Mouse (Mus musculus) 3T3-L1 (cell line): Measurements from ENCODE around the gene Gm20403.
"Not testable (repeated sequence)": the region's sequence is repeated elsewhere in the genome, so short reads cannot be mapped to it uniquely, and the experiment has no call there.

ENCODE experiments used
- DNase-seq: peaks from one replicate; pipeline ENCODE4 v3.0.0-alpha.2; 2015; ENCODE audit warnings: low read depth, low spot score

The Gm20403 gene

DNA sequence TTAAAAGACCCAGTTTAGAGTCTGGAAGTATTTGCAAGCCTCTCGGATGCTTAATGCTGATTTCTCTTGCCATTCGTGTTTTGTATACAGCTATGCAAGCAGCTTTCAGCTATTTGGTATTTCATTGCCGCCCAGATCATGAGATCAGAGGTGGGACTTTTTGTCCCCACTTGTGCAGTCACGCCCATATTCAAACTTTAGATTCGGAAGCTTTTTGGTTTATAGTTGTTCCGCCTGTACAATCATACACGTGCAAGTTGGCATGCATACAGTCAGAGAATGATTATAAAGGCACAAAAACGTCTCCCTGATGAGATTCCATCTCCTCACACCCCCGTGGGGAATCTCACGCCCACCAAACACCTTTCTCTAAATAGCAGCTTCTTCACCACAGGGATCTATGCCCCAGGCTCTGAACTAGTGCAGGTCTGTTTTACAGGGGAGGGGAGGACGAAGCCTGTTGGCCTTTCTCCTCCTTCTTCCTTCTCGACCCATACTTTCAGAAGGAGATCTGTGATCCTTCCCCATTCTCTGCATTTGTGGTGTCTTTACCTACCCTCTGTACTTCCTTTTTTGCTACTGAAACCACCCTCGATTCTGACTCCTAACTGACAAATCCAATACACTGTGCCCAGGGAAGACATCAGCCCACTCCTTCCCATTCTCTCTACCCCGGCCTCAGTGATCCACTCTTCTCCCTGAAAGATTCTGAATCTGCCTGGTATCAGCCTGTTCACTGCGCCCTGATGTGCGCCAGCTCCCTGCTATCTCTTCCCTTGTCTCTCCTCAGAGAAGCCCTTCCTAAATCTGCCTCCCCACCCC lies 7.1 kb upstream of the Gm20403 start:
- DNase-seq: no peak

DNA sequence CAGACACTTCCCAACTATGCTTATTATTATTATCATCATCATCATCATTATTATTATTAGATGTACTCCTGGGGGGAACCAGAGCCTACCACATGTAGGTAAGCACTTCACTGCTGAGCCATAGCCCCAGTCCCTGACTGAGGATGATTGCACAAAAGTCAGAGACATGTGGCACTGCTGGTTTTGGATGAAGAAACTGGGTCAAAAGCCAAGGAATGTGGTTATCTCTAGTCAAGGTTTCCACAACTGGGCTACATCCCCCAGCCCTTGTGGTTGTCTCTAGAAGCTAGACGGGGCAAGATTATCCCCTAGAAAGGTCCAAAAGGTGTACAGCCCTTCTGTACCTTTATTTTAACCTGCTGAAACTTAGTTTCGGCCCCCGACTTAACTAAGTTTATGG lies 6.5 kb upstream of the Gm20403 start:
- peak; percentile 64 for DNase-seq

DNA sequence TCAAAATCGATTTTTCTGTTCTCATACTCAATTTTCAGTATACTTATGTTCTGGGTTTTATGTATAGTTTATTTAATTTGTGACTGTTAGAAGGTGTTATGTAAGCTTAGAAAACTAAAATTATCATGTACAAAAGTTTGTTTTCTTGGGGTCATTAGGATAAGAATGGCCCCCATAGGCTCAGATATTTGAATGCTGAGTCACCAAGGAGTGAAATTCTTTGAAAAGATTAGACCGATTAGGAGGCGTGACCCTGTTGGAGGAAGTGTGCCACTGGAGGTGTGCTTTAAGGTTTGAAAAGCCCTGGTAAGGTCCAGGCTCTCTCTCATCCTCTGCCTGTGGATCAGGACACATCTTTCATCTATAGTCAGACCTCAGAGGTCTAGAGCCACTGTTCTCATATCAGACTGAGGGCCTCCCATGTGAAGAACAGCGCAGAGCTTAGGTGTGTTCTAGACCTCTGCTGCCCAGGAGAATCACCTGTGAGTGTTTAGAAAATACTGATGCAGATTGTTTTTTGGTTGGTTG lies 2.1 kb upstream of the Gm20403 start:
- DNase-seq: peak; percentile 25

- peak; percentile 22 for DNase-seq
These were observed 827 bp upstream of the Gm20403 start for GRCm38 (mm10) chr12:54987156-54987555.

DNA sequence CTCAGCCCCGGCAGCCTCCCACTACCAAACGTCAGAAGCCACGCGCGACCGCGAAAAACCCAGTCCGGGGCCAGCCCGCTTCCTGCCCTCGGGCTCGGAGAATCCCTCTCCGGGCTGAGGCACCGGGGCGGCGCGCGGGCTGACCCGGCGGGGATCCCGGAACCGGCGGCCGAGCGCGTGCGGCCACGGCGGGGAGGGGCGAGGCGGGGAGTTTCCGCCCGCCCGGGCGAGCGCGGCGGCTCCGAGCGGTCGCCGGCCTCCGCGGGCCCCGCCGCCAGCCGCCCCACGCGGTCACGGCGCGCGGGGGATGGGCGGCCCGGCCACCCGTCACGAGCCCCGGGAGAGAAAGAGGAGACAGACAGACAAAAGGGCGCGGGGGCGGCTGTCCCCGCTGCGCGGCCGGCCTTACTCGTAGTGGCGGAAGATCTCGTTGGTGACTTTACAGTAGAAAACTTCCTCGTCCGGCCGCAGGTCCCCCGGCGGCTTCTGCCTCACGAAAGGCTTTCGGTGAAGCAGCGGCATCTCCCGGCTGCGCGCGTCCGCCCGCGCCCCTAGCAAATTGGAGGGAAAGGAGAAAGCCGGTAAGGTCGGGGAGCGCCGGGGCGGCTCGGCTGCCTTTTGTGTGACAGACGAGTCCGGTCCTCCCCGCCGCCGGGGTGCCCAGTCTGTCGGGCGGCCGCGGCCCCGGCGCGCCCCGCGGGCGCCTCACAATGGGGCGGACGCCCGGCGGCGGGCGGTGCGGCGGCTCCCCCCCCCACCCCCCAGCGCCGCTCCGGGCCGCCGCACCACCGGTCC lies 875 bp downstream of the Gm20403 start:
- DNase-seq: peak; percentile 51

- DNase-seq: peak; percentile 56
These were observed 1.6 kb downstream of the Gm20403 start for GRCm38 (mm10) chr12:54984701-54985256.

- DNase-seq: no peak
These were observed 3.2 kb downstream of the Gm20403 start for GRCm38 (mm10) chr12:54982935-54983715.

GRCm38 (mm10) chr12:54981962-54982361 lies 4.4 kb downstream of the Gm20403 start:
- DNase-seq: no peak

GRCm38 (mm10) chr12:54980939-54981338 lies 5.4 kb downstream of the Gm20403 start:
- no peak for DNase-seq

- no peak for DNase-seq
These were observed 5.8 kb downstream of the Gm20403 start for GRCm38 (mm10) chr12:54980532-54980931.

- DNase-seq: no peak
These were observed 17.3 kb downstream of the Gm20403 start for GRCm38 (mm10) chr12:54969033-54969432.

- no peak for DNase-seq
These were observed 20.7 kb downstream of the Gm20403 start for GRCm38 (mm10) chr12:54965532-54966160.

DNA sequence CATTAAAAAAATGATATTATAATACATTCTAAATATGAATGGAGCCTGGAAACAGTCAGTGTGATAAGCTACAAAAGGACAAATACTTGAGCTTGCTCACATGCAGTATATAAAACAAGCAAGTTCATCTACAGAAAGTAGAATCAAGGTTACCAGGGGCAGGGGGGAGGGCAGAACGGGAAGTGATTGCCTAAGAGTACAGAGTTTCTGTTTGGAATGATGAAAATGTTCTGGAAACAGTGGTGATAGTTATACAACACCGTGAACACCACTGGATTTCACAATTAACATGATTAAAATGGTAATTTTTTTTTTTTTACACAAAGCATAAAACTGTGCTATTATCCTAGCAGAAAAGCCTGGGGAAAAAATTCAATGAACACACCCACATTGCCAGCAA lies 26.8 kb downstream of the Gm20403 start:
- DNase-seq: no peak

DNA sequence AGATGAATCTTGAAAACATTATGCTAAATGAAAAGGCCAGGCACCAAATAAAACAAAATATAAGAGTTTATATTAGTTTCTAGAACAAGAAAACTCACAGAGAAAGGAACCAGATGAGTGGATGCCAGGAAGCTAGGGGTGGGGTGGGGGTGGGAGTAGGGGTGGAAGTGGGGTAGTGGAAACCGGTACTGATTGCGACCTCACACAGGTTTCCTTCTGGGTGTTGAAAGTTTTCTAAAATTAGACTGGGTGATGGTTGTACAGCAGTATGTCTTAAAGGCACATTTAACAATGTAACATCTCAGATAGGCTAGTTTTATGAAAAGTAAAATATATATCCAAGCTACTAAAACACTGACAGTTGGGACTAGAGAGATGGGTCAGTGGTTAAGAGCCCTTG lies 29.4 kb downstream of the Gm20403 start:
- DNase-seq: no peak

DNA sequence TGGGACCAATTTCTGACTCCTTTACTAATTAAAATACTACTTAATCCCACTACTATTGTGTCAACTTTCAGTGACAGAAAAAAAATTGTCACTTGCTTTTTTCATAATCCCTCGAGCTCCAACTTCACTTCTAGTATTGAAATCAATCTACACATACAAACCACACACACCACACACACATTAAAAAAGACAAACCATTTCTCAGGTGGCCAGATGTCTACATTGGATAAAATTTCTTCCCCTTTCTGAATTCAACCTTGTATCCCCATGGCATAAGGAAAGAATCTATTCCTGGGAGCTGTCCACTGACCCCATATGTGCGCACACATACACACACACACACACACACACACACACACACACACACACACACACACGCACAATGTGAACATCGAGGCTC lies 29.9 kb downstream of the Gm20403 start:
- DNase-seq: no peak

- no peak for DNase-seq
These were observed 40.2 kb downstream of the Gm20403 start for GRCm38 (mm10) chr12:54946116-54946515.

- DNase-seq: peak; percentile 35
These were observed 43.7 kb downstream of the Gm20403 start for GRCm38 (mm10) chr12:54942586-54943157.

DNA sequence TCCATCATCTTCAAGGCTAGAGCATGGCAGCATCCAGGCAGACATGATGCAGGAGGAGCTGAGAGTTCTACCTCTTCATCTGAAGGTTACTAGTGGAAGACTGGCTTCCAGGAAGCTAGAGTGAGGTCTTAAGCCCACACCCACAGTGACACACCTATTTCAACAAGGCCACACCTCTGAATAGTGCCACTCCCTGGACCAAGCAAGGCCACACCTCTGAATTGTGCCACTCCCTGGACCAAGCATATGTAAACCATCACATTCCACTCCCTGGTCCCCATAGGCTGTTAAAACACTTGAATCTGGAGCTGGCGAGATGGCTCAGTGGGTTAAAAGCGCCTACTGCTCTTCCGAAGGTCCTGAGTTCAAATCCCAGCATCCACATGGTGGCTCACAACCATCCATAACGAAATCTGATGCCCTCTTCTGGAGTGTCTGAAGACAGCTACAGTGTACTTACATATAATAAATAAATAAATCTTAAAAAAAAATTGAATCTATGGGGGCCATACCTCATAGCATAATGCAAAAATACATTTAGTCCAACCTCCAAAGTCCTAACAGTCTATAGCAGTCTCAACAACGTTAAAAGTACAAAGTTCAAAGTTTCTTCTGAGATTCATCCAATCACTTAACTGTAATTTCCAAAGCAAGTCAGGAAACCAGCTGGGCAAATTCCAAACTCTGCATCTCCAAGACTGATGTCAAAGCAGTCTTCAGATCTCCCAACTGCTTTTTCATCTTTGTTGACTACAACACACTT lies 48.6 kb downstream of the Gm20403 start:
- DNase-seq: not testable (repeated sequence)
